Mouse (Mus musculus): ENCODE data around the gene Fam104a.

Fam104a gene

GRCm38 (mm10) chr11:113683957-113684706, at the start of gene Fam104a, which contains the start of gene D11Wsu47e:
TSS of gene Fam104a (minus strand) at chr11:113684155.
TSS of gene D11Wsu47e (plus strand) at chr11:113684412.
- in situ Hi-C loops (cut with MboI), result no loop called here

DNA sequence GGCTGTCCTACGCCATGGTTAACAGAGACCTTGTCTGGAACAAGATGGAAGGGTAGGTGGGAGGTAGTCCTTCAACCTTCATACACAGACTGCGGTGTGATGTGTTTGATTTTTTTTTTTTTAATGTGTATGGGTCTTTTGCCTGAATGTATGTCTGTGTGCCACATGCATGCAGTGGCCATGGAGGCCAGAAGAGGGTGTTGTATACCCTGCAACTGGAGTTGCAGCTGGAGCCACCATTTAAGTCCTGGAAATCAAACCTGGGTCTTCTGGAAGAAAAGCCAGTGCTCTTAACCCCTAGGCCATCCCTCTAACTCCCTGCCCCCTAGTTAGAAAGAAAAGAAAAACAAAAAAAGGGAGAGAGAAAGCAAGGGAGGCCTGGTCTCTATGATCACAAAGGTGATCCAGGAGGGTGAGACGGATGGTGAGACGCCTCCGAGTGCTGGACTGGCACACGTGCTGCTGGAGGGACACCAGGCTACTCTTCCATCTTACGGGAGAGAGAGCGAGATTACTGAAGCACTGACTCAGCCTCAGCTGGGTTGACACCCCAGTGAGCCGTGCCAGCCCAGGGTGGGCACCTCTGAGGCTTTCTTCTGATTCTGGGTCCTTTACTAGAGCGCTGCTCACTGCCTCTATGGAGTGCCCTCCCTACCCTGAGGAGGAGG, 48.1 kb upstream of the Fam104a start:
- in situ Hi-C loops (cut with MboI), result no loop called here

- in situ Hi-C loops (cut with MboI), result no loop called here
These were observed 46.9 kb upstream of the Fam104a start for GRCm38 (mm10) chr11:113730879-113731278.

GRCm38 (mm10) chr11:113729917-113730316, 46.0 kb upstream of the Fam104a start:
- in situ Hi-C loops (cut with MboI), result no loop called here

GRCm38 (mm10) chr11:113729239-113729638, 45.3 kb upstream of the Fam104a start:
- in situ Hi-C loops (cut with MboI), result no loop called here

DNA sequence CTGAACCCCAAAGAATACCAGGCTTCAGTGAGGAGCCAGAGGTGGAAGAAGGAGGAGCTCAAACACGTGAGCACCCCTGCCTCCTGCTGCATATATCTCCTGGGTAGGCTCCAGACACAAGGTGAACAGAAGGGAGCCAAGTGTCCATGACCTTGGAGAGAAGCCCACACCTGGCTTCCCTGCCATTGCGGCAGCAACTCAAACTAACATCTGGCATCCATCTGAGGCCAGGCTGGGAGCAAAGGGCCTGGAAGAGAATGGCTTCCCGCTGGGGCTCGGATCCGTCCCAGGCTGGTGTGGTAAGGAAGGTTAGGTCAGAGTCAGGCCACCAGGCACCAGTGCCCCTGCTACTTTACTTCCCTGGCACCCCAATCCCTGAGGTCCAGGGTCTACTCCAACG, 44.0 kb upstream of the Fam104a start:
- in situ Hi-C loops (cut with MboI), result no loop called here

- in situ Hi-C loops (cut with MboI), result no loop called here
These were observed 43.3 kb upstream of the Fam104a start for GRCm38 (mm10) chr11:113726994-113727888.

DNA sequence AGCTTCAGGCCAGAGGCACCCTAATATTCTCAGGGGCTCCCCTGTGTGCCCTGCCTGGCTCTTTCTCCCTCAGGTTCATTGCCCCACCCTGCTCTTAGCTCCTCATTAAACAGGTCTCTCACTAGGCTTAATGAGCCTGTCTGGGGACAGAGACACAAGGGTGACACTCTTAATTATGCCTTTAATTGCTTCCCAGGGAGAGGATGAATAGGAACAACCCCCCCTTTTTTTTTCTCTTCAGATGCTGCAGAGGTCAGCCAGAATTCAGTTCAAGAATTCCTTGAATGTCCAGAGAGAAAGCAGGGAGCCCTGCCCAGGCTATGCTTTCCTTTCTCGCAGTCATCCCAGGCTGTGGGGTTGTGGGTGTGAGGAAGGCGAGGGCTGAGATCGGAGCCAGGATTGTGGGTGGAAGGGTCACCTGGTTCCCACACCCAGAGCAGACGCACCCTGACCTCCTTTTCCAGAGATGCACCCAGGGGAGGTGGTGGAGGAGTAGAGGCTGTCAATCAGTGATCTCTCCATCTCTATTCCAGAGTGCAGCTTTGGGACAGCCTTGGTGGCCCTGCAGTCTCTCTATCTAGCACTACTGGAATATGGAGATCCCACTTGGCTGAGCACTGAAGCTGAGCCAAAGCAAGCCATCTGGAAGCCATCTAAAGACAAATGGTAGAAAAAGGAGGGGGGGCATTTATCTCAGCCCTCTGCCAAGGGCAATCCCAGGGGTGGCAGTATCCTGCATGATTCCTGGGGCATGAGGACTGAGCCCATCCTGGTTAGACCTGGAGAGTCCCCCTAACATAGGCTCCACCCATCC, 41.5 kb upstream of the Fam104a start:
- in situ Hi-C loops (cut with MboI), result no loop called here

GRCm38 (mm10) chr11:113722405-113723090, 38.6 kb upstream of the Fam104a start:
- in situ Hi-C loops (cut with MboI), result no loop called here

DNA sequence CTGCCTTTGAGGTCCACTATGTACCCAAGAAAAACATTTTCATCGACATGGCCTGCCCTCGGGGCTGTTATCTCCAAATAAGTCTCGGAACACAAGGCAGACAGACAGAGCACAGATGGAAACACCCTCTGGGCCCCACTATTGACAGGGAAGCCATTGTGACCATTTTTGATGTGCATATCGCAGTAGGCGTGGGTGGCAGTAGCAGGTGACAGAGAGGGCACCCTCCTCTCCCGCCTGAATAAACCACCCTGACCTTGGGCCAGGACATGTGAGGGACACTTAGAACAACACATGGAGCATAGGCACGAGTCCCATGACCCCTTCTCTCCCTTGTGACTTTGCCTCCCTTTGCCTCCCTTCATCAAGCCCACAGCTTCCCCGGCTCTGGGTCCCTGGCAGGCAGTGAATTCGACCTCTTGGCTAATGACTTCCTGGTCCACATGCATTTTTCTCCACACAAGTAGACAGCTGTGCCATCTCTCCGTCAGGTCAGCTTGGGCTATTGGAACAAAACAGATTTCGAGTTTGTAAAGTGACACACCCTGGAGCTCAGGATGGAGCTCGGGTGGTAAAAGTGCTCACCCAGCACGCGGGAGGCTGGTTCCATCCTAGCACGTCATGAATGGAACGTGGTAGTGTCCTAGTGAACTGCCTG, 33.9 kb upstream of the Fam104a start:
- in situ Hi-C loops (cut with MboI), result no loop called here

DNA sequence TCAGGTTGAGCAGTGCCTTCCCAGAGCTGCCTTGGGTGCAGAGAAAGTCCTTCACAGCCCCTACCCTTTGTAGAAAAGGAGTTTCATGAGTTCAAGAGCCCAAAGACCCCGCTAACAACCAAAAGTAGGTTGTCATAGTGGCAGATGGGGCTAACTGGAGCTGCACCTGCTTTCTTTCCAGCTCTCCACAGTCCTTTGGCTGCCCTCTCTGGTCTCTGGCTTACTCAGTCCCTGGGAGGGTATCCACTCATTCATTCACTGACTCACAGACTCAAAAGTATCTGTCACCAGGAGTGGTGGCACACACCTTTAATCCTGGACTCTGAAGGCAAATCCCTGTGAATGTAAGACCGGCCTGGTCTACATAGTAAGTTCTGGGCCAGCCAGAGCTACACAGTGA, 32.2 kb upstream of the Fam104a start:
- in situ Hi-C loops (cut with MboI), result no loop called here

- in situ Hi-C loops (cut with MboI), result no loop called here
These were observed 31.2 kb upstream of the Fam104a start for GRCm38 (mm10) chr11:113715078-113715674.

DNA sequence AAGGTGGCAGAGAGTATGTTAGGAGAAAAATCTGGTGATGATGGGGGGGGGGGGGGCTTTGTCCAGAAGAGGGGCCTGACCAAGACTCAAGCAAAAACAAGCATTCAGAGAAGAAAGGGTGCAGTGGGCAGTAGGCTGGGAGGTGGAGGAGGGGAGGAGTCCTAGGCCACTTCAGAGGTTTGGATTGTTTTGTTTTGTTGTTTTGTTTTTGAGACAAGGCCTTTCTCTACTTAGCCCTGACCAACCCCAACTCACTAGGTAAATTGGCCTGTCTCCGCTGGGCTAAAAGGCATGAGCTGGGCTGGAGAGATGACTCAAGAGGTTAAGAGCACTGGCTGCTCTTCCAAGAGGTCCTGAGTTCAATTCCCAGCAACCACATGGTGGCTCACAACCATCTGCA, 27.1 kb upstream of the Fam104a start:
- in situ Hi-C loops (cut with MboI), result no loop called here

DNA sequence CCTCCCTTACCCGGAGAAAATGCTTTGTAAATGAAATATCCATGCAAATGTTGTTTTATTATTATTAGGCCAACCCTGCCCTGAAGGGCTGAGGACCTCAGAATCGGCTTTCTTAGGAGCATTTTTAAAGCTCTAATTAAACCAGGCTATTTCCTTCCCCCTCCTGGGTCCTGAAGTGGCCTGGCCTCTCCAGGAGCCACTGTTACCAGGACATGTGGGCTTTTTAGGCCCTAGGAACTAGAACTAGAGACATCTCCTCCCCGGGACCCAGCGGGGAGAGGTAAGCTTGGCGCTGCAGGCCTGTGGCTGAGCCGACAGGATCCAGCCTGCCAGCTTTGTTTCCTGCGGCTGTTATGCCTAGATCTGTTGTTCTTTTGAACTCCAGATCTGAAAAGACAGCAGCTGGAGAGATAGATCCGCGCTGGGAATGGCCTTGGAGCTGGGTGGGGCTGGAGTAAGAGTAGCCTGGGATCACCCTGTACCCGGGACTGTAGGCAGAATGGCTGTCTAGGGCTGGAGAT, 26.4 kb upstream of the Fam104a start:
- in situ Hi-C loops (cut with MboI), result no loop called here

DNA sequence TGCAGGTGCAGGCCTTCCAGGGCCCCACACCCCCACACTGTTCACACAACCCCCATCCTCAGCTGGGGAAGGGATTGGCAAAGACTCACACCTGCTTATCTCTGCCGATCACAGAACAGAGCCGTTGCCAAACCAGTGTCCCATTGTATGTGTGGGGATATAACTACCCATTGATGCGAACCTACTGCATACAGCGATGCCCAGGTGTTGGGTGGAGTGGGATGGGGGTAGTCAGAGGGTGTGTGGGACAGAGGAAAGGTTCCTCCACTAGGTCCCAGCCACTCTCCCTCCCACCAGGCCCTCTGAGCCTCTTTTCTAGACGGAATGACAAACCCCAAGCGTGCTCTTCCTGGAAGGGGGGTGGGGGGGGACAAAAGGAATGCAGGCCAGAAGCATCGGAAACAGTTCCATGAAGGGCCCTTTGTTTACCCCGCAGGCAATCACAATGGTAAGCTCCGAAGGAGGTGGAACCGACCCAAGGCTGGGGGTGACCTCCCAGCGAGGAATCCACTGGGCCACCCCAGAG, 25.8 kb upstream of the Fam104a start, which contains the start of gene Cpsf4l:
Cpsf4l (minus strand) TSS at position 287 of the 526 bp plus-strand sequence.
- in situ Hi-C loops (cut with MboI), result no loop called here

- in situ Hi-C loops (cut with MboI), result no loop called here
These were observed 25.3 kb upstream of the Fam104a start for GRCm38 (mm10) chr11:113709272-113709671.

DNA sequence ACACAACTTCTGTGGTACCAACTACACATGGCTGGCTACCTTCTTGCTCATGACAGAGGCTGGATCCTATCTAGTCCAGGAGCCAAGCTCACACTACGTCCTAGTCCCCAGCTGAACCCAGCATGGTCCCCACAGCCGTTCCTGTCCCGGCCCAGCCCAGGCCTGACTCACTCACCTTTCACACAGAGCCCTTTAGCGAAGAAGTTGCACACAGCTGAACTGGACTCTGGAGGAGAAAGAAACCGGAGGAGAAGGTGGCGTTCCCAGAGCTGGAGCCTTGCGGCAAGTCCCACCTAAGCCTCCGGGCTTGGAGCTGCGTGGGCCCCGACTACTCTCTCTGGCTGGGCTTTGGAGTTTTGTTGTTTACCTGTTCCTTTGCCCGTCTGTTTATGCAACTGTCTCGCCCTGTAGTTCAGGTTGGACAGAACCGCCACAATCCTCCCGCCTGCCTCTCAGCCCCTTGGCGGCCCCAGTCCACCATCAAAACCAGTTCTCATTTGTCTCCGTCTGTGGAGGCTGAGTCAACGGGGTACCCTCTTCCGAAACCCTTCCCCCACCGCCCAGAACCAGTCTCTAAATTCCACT, 24.8 kb upstream of the Fam104a start:
- in situ Hi-C loops (cut with MboI), result no loop called here

GRCm38 (mm10) chr11:113705966-113706652, 22.2 kb upstream of the Fam104a start:
- in situ Hi-C loops (cut with MboI), result no loop called here
